Mouse (Mus musculus) pancreas, adult 10 weeks (tissue): ENCODE data around the gene Msantd4. TPM values are rescaled to one million over a fixed set of nuclear protein-coding genes. Genes with fewer than 3 reads are reported as not detected.

Experiments
- polyA plus RNA-seq: library from polyadenylated mRNA; stranded (reverse); fragments of 350-450 nt; fragmentation: Illumina TruSeq; extraction: RNeasy Lipid Tissue Mini Kit (QIAGEN cat#74804); gene quantifications from one replicate; pipeline ENCODE4 v1.2.3, GENCODE M21; 2015; ENCODE audit warnings: low read depth, low replicate concordance; ENCODE audit not compliant: insufficient read depth

Msantd4 gene
- 6.7 TPM for polyA plus RNA-seq

DNA sequence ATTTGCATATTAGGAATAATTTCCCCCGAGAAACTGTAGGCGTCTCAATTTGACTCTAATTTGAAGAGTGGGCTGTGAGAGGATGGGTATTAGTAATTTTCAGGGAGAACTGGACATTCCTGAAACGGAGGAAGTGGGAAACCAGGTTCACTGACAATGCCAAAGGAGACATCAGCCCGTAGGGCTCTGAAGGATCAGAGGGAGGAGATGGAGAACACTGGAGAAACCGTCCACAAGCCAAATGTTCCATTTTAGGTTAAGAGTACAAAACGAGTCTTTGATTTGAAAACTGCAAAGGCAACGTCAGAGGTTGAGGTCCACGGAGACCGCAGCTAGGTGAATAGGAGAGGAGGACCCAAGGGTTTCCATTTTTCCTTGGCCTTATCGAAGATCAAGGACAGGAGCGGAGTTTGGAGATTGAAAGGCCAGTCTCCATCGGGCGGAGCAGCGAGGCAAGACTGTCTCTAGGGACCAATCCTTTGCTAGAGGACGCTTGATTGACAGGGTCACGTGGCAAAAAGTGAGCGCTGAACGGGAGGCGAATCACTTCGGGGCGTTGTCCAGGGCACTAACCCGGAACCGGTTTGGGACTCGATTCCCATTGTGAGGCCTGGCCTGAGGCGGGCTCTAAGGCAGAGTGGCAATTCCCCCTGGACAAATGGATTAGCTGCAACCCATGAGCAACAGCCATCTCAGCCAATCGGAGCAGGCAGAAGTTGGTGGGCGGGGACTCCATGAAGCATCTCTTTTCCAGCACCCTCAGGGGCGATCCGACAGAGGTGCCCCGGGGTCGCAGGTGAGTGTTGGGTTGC lies at the start of gene Msantd4:
Gene Msantd4 (plus strand): TSS at position 735 of the 812 bp plus-strand sequence.

Other genes with a start within 250 kb of the Msantd4 start
- 4.3 TPM for gene Aasdhppt, start 67.1 kb upstream of the Msantd4 start, polyA plus RNA-seq
- gene Kbtbd3, start 66.7 kb upstream of the Msantd4 start, polyA plus RNA-seq: 1.3 TPM